Mouse (Mus musculus) gastrocnemius, adult 2 months (tissue): ENCODE data around the gene Gpr153. TPM values are rescaled to one million over a fixed set of nuclear protein-coding genes. Genes with fewer than 3 reads are reported as not detected.
"Not testable (repeated sequence)": the region's sequence is repeated elsewhere in the genome, so short reads cannot be mapped to it uniquely, and the experiment has no call there.

ENCODE experiments used
- DNase-seq: peaks from one replicate; pipeline ENCODE4 v3.0.0; 2022
- H3K27ac ChIP-seq: fragments of 200-600 bp; 2 replicates; pipeline ENCODE4 v1.8.1; 2022; ENCODE audit warnings: mild to moderate bottlenecking
- H3K4me3 ChIP-seq: fragments of 200-600 bp; 2 replicates; pipeline ENCODE4 v1.8.1; 2022; ENCODE audit warnings: mild to moderate bottlenecking, moderate library complexity
- CTCF ChIP-seq: fragments of 200-600 bp; IDR thresholded peaks from 2 replicates; pipeline ENCODE4 v1.8.1; 2022; ENCODE audit warnings: antibody characterized with exemption, mild to moderate bottlenecking, moderate library complexity
- intact Hi-C: fragments of 180-260 bp; cut with DNase I; formaldehyde crosslinking; loops from one replicate; pipeline ENCODE4 v1.15.1; 2025
- long read RNA-seq, 2 experiments: library from polyadenylated mRNA; stranded (forward); transcript quantifications; one replicate each; pipeline ENCODE4 v2.0.0; 2021
- total RNA-seq, 2 experiments: library from RNA; stranded (reverse); gene quantifications; 2 replicates each; pipeline ENCODE4 v1.2.3; 2021

The Gpr153 gene
- 1 to 10 TPM; 3.4 to 7.3 TPM for total RNA-seq
- long read RNA-seq, experiment 1, transcript Gpr153-202 (6 exons, 3,838 nt): minor isoform, 7 of 19 reads
- long read RNA-seq, experiment 1, transcript Gpr153-203 (6 exons, 3,777 nt): major isoform, 8 of 19 reads
- long read RNA-seq, experiment 1, partial matches to known transcripts: 2 of 19 reads
- long read RNA-seq, experiment 1, other reads (novel, unspliced or antisense): 2 of 19 reads
- long read RNA-seq, experiment 2, partial matches to known transcripts: 1 of 8 reads
- long read RNA-seq, experiment 2, other reads (novel, unspliced or antisense): 1 of 8 reads

GRCm38 (mm10) chr4:152273621-152274236 lies at the start of gene Gpr153:
TSS of gene Gpr153 (plus strand) at chr4:152274232.
- TF ChIP-seq CTCF: no peak
- peak; percentile 83 for DNase-seq
- peak within 1 kb of the TSS; percentile 86 for H3K27ac ChIP-seq
- H3K4me3 ChIP-seq: peak within 1 kb of the TSS; percentile 79
- intact Hi-C loops: loop anchor here (2.0 kb wide), 1 partner anchor 59 kb away; no protein-coding TSS in a partner anchor

- no peak for DNase-seq
- TF ChIP-seq CTCF: no peak
- Histone ChIP-seq H3K27ac (0 out of 2 replicates have a peak overlapping the region, but pooled peaks have one; percentile 25), H3K4me3 (no peak overlapping the region)
- intact Hi-C loops: no loop called here
These were observed 47.0 kb upstream of the Gpr153 start for GRCm38 (mm10) chr4:152226901-152227486.

DNA sequence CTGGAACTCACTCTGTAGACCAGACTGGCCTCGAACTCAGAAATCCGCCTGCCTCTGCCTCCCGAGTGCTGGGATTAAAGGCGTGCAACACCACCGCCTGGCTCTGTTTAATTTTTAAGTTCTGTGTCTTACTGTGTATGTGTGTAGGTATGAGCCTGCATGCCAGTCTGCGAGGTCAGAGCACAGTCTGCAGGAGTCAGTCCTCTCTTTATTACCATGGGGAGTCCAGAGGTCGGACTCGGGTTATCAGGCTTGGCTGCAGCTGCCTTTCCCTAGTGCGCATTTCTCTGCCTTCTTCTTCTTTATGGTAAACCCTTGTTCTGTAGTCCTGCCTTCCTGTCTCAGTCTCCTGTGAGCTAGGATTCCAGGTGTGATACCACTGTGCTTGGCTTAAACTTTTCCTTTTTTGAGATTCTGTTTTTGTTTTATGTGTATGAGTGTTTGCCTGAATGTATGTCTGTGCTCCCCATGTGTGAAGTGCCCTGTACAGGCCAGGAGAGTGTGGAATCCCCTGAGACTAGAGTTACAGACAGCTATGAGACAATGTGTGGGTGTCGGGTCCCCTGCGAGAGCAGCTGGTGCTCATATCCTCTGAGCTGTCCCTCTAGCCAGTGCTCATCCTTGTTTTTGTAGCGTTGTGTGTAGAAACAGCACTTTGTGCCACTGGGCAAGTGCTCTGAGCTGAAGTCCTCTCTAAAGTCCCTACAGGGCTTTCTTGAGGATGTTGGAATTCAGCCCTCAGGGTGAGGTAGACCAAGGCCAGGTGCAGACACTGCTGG lies 46.1 kb upstream of the Gpr153 start:
- no peak for DNase-seq
- Histone ChIP-seq H3K4me3 (no peak overlapping the region), H3K27ac (peak overlapping the region; percentile 5; the same call in 1 of the 2 replicates)
- intact Hi-C loops: no loop called here
- no peak for TF ChIP-seq CTCF

- H3K27ac ChIP-seq, intact Hi-C loops, H3K4me3 ChIP-seq: not testable (repeated sequence)
- DNase-seq: peak; percentile 6
These were observed 43.7 kb upstream of the Gpr153 start for GRCm38 (mm10) chr4:152230331-152230730.

DNA sequence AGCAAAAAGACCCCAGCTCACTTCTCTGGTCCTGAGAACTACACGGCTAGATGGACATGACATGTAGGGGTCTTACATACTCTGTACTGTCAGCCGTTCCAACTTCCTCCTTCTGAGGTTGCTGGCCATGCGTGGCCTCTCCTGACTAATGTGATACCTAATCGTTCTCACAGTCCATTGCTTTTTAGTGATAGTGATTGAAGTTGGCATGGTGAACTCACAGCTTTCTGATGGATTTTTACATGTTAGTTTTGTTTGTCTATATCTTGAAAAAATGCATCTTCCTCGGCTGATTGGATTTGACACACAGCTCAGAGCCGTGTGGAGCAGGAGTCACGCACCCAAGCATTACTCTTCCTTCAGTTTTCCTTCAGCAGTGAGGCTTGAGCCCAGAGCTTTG lies 42.7 kb upstream of the Gpr153 start:
- Histone ChIP-seq H3K27ac (no peak overlapping the region), H3K4me3 (no peak overlapping the region)
- DNase-seq: no peak
- no peak for TF ChIP-seq CTCF
- intact Hi-C loops: no loop called here

DNA sequence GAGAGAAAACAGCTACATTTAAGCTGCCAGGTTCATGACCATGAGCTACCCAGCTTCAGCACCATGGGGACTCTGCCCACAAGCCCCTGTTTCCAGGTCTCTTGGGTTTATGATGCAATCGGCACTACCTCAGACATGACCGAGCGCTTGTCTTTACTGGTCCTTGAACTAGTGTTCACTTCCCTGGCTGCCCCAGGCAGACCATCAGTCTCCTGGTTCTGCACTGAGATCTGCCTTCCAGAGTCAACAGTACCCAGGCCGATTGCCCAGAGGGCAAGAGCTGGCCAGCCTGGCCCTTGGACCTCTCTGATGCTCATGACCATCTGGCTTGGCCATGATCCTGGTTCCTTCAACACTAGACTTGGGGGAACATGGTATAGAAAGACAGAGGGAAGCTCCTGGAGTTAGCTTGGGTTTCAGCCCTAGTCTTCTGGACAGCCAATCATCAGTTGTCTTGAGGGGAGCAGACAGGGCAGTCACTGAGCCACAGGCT lies 41.6 kb upstream of the Gpr153 start:
- no peak overlapping the region for H3K27ac ChIP-seq
- DNase-seq: no peak
- intact Hi-C loops: no loop called here
- no peak overlapping the region for H3K4me3 ChIP-seq
- no peak for TF ChIP-seq CTCF

- intact Hi-C loops: no loop called here
- no peak for TF ChIP-seq CTCF
- DNase-seq: no peak
- Histone ChIP-seq H3K27ac (no peak overlapping the region), H3K4me3 (no peak overlapping the region)
These were observed 34.1 kb upstream of the Gpr153 start for GRCm38 (mm10) chr4:152239974-152240373.

DNA sequence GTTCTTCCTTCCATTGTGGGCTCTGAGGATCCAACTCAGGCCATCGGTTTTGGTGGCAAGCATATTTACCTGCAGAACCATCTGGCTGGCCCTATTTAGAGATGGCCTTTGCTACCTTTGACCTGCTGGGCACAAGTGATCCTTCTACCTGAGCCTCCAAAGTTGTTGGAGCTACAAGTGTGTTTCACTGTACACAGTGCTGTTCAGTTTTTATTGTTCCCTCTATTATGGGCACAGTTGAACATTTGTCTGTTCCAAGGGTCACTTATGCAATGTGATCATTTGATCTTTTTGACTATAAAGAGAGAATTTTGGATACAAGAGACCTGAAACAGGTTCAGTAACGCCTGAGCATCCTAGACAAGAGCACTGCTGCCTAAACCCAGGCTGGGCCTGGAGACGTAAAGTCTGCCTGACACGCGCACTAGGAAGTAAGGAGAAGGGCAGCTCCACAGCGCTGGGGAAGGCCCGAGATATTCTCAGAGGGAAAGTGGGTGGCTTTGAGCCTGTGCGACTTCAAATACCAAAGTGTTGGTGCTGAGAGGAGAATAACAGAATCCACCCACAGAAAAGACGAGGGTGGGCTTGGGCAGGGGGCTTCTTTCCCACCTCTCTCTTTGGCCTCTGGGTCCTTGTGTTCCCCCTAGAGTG lies 30.7 kb upstream of the Gpr153 start:
- Histone ChIP-seq H3K27ac (peak overlapping the region; percentile 88), H3K4me3 (no peak overlapping the region)
- intact Hi-C loops: no loop called here
- TF ChIP-seq CTCF: no peak
- no peak for DNase-seq

DNA sequence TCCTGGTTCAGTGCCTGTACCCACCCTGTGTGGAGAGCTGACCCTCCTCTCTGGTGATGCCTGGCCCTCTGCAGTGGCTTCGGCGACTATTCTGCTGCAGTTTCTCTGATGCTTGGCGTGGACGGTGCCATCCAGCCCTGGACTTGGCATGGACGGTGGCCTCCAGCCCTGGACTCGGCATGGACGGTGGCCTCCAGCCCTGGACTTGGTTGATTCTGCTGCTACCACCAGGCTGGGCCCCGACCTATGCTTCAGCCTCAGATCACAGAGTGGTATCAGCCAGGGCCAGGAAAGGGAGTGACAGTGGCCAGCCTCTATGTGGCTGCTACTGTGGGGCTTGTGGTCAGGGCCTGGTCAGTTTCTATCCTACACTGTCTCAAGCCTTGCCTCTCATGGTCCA lies 30.1 kb upstream of the Gpr153 start:
- H3K4me3 ChIP-seq: no peak overlapping the region
- peak; percentile 62 for DNase-seq
- H3K27ac ChIP-seq: peak overlapping the region; percentile 88
- no peak for TF ChIP-seq CTCF
- intact Hi-C loops: no loop called here

- intact Hi-C loops: no loop called here
- Histone ChIP-seq H3K27ac (peak overlapping the region; percentile 88), H3K4me3 (no peak overlapping the region)
- no peak for TF ChIP-seq CTCF
- DNase-seq: peak; percentile 55
These were observed 29.2 kb upstream of the Gpr153 start for GRCm38 (mm10) chr4:152244545-152245522.

GRCm38 (mm10) chr4:152246011-152246410 lies 28.0 kb upstream of the Gpr153 start:
- Histone ChIP-seq H3K27ac (peak overlapping the region; percentile 88), H3K4me3 (no peak overlapping the region)
- intact Hi-C loops: no loop called here
- DNase-seq: peak; percentile 74
- no peak for TF ChIP-seq CTCF
